Mouse (Mus musculus): ENCODE results near the gene Rhob.

Rhob gene

GRCm38 (mm10) chr12:8499871-8500596, at the start of gene Rhob:
Rhob (minus strand) TSS chr12:8500009.
- DNase-seq (ENCODE audit: low spot score) = peak; percentile 97

GRCm38 (mm10) chr12:8547357-8547756, 47.5 kb upstream of the Rhob start:
- DNase-seq (ENCODE audit: low spot score) = peak; percentile 90

- no peak for DNase-seq (ENCODE audit: low spot score)
These were observed 47.0 kb upstream of the Rhob start for GRCm38 (mm10) chr12:8546801-8547200.

- no peak for DNase-seq (ENCODE audit: low spot score)
These were observed 45.3 kb upstream of the Rhob start for GRCm38 (mm10) chr12:8545066-8545610.

GRCm38 (mm10) chr12:8542371-8542770, 42.6 kb upstream of the Rhob start:
- DNase-seq (ENCODE audit: low spot score) = no peak

- no peak for DNase-seq (ENCODE audit: low spot score)
These were observed 39.7 kb upstream of the Rhob start for GRCm38 (mm10) chr12:8539471-8539870.

GRCm38 (mm10) chr12:8537291-8537690, 37.5 kb upstream of the Rhob start:
- DNase-seq (ENCODE audit: low spot score) = no peak

GRCm38 (mm10) chr12:8536221-8536965, 36.6 kb upstream of the Rhob start:
- no peak for DNase-seq (ENCODE audit: low spot score)

- DNase-seq (ENCODE audit: low spot score) = no peak
These were observed 35.8 kb upstream of the Rhob start for GRCm38 (mm10) chr12:8535596-8535995.

- DNase-seq (ENCODE audit: low spot score) = no peak
These were observed 35.1 kb upstream of the Rhob start for GRCm38 (mm10) chr12:8534915-8535314.

- no peak for DNase-seq (ENCODE audit: low spot score)
These were observed 28.0 kb upstream of the Rhob start for GRCm38 (mm10) chr12:8527770-8528169.

- no peak for DNase-seq (ENCODE audit: low spot score)
These were observed 27.4 kb upstream of the Rhob start for GRCm38 (mm10) chr12:8527175-8527574.

GRCm38 (mm10) chr12:8524062-8524461, 24.3 kb upstream of the Rhob start:
- DNase-seq (ENCODE audit: low spot score) = no peak

- DNase-seq (ENCODE audit: low spot score) = no peak
These were observed 22.9 kb upstream of the Rhob start for GRCm38 (mm10) chr12:8522711-8523110.

- DNase-seq (ENCODE audit: low spot score) = peak; percentile 53
These were observed 21.7 kb upstream of the Rhob start for GRCm38 (mm10) chr12:8521375-8522047.

GRCm38 (mm10) chr12:8519431-8520160, 19.8 kb upstream of the Rhob start:
- DNase-seq (ENCODE audit: low spot score) = no peak

GRCm38 (mm10) chr12:8511037-8511882, 11.5 kb upstream of the Rhob start:
- DNase-seq (ENCODE audit: low spot score) = no peak

- DNase-seq (ENCODE audit: low spot score) = no peak
These were observed 10.6 kb upstream of the Rhob start for GRCm38 (mm10) chr12:8510317-8510988.

GRCm38 (mm10) chr12:8509693-8510092, 9.9 kb upstream of the Rhob start:
- no peak for DNase-seq (ENCODE audit: low spot score)

GRCm38 (mm10) chr12:8506954-8507707, 7.3 kb upstream of the Rhob start:
- DNase-seq (ENCODE audit: low spot score) = no peak

Data from embryo, embryonic 10.5 days (tissue).